Comparison of ENCODE assay signal across 14 mouse cellular contexts in genomic region chr2:4573386-4573785, GRCm38 (mm10).
A peak's percentile ranks its signal among the peaks of the same experiment; 100 is the strongest.
DNase-seq lines count a peak whose midpoint lies in the region; ATAC-seq and TF ChIP-seq lines count a peak whose summit lies in the region.
"Had no signal": no experiment of that assay in that cellular context is flagged by ENCODE, and none has a peak within 500 bp of the region (broad histone marks: within the 10 kb centered on the region; RNA-seq: fewer than 3 reads in every experiment).

No protein-coding gene starts in this region.

- peak; percentile 28; the same call in 1 of the 2 replicates for ATAC-seq in hindbrain, embryonic 16.5 days
- ATAC-seq in hindbrain, embryonic 12.5 days (ENCODE audit: low FRiP score): no peak
- ATAC-seq in midbrain, postnatal 0 days (ENCODE audit: low FRiP score): peak; percentile 32; the same call in 1 of the 2 replicates
- no peak for ATAC-seq in midbrain, embryonic 11.5 days (ENCODE audit: low FRiP score)
- ATAC-seq in liver, embryonic 13.5 days (ENCODE audit: low read depth): no peak
- ATAC-seq: CD4-positive, CD25-positive, alpha-beta regulatory T cell, adult 4 months; forebrain, embryonic 15.5 days had no signal

- H3K4me3 ChIP-seq in hindbrain, embryonic 16.5 days (ENCODE audit: low read length): no peak overlapping the region
- H3K4me3 ChIP-seq in hindbrain, embryonic 12.5 days: no peak overlapping the region
- no peak overlapping the region for H3K4me3 ChIP-seq in midbrain, postnatal 0 days (ENCODE audit: low read depth, low read length)
- no peak overlapping the region for H3K4me3 ChIP-seq in midbrain, embryonic 11.5 days (ENCODE audit: low read depth, low read length)
- H3K4me3 ChIP-seq in liver, embryonic 13.5 days (replicated peaks): peak overlapping the region; percentile 20; the same call in 1 of the 2 replicates
- H3K4me3 ChIP-seq: embryonic facial prominence, embryonic 10.5 days; forebrain, embryonic 15.5 days; heart, embryonic 13.5 days; lung, embryonic 15.5 days had no signal

- peaks cover 22% of the 10 kb centered on the region for H3K36me3 ChIP-seq in hindbrain, embryonic 16.5 days (ENCODE audit: control insufficient read depth, insufficient read depth, low read length)
- H3K36me3 ChIP-seq in hindbrain, embryonic 12.5 days: peaks cover 71% of the 10 kb centered on the region
- peaks cover 36% of the 10 kb centered on the region for H3K36me3 ChIP-seq in midbrain, postnatal 0 days (ENCODE audit: insufficient read depth, low read length)
- peaks cover 18% of the 10 kb centered on the region for H3K36me3 ChIP-seq in midbrain, embryonic 11.5 days (ENCODE audit: control insufficient read depth, insufficient read depth, low read length)
- peaks cover 98% of the 10 kb centered on the region for H3K36me3 ChIP-seq in liver, embryonic 13.5 days

- H3K27ac ChIP-seq in hindbrain, embryonic 16.5 days (ENCODE audit: low read depth, low read length): no peak overlapping the region
- H3K27ac ChIP-seq in hindbrain, embryonic 12.5 days: no peak overlapping the region
- H3K27ac ChIP-seq in midbrain, postnatal 0 days (ENCODE audit: low read depth, low read length): no peak overlapping the region
- H3K27ac ChIP-seq in midbrain, embryonic 11.5 days (ENCODE audit: low read depth, low read length): no peak overlapping the region
- peak overlapping the region; percentile 84 for H3K27ac ChIP-seq in liver, embryonic 13.5 days
- H3K27ac ChIP-seq: embryonic facial prominence, embryonic 10.5 days; forebrain, embryonic 15.5 days; heart, embryonic 13.5 days; lung, embryonic 15.5 days had no signal

- peak; percentile 36 for DNase-seq in midbrain, postnatal 0 days (ENCODE audit: low spot score)
- DNase-seq in midbrain, embryonic 11.5 days (ENCODE audit: low spot score, missing footprints): no peak
- DNase-seq in liver, embryonic 13.5 days: no peak
- DNase-seq in adrenal gland, postnatal 4 days (ENCODE audit: low spot score in 2 of 2): no peak
- DNase-seq in adrenal gland, adult (ENCODE audit: inconsistent age in 2 of 2, low spot score in 1 of 2): no peak
- no peak for DNase-seq in heart, postnatal 36 days
- DNase-seq: layer of hippocampus, adult 9-11 months had no signal

- intact Hi-C loops in heart, postnatal 36 days (cut with DNase I): no loop called here

- no peaks in the 10 kb centered on the region for H3K27me3 ChIP-seq in hindbrain, embryonic 16.5 days (replicated peaks; ENCODE audit: control insufficient read depth, insufficient read depth, low read length)
- no peaks in the 10 kb centered on the region for H3K27me3 ChIP-seq in hindbrain, embryonic 12.5 days
- no peaks in the 10 kb centered on the region for H3K27me3 ChIP-seq in midbrain, postnatal 0 days (ENCODE audit: insufficient read depth, low read length)
- H3K27me3 ChIP-seq in midbrain, embryonic 11.5 days (ENCODE audit: control insufficient read depth, insufficient read depth, low read length): no peaks in the 10 kb centered on the region
- no peaks in the 10 kb centered on the region for H3K27me3 ChIP-seq in liver, embryonic 13.5 days
- H3K27me3 ChIP-seq: forebrain, embryonic 15.5 days; heart, embryonic 13.5 days; lung, embryonic 15.5 days had no signal

- no peak overlapping the region for H3K4me2 ChIP-seq in hindbrain, embryonic 16.5 days (ENCODE audit: low read length)
- H3K4me2 ChIP-seq in hindbrain, embryonic 12.5 days (replicated peaks): no peak overlapping the region
- no peak overlapping the region for H3K4me2 ChIP-seq in midbrain, postnatal 0 days (ENCODE audit: low read depth, low read length, poor library complexity, severe bottlenecking)
- no peak overlapping the region for H3K4me2 ChIP-seq in midbrain, embryonic 11.5 days
- H3K4me2 ChIP-seq in liver, embryonic 13.5 days: peak overlapping the region; percentile 56
- H3K4me2 ChIP-seq: forebrain, embryonic 15.5 days; heart, embryonic 13.5 days; lung, embryonic 15.5 days had no signal

- peak; percentile 54 for TF ChIP-seq CTCF in midbrain, postnatal 0 days (IDR thresholded peaks at IDR 0.05)

- no peaks in the 10 kb centered on the region for H3K9me3 ChIP-seq in hindbrain, embryonic 16.5 days (ENCODE audit: control insufficient read depth, low read length)
- no peaks in the 10 kb centered on the region for H3K9me3 ChIP-seq in hindbrain, embryonic 12.5 days (replicated peaks)
- H3K9me3 ChIP-seq in midbrain, postnatal 0 days (ENCODE audit: low read length): no peaks in the 10 kb centered on the region
- H3K9me3 ChIP-seq in midbrain, embryonic 11.5 days (ENCODE audit: control insufficient read depth, low read length): no peaks in the 10 kb centered on the region
- H3K9me3 ChIP-seq in liver, embryonic 13.5 days (replicated peaks): no peaks in the 10 kb centered on the region
- H3K9me3 ChIP-seq: embryonic facial prominence, embryonic 10.5 days; forebrain, embryonic 15.5 days; heart, embryonic 13.5 days; lung, embryonic 15.5 days had no signal

- 60% methylated on average over 4 of the region's 4 CpGs for WGBS in hindbrain, embryonic 16.5 days
- 70% methylated on average over 4 of the region's 4 CpGs for WGBS in hindbrain, embryonic 12.5 days
- 61% methylated on average over 4 of the region's 4 CpGs for WGBS in midbrain, postnatal 0 days
- 84% methylated on average over 4 of the region's 4 CpGs for WGBS in midbrain, embryonic 11.5 days
- WGBS in liver, embryonic 13.5 days (ENCODE audit: insufficient replicate concordance): 53% methylated on average over 4 of the region's 4 CpGs

- H3K4me1 ChIP-seq in hindbrain, embryonic 16.5 days (ENCODE audit: control insufficient read depth, insufficient read depth, low read depth, low read length): no peaks in the 10 kb centered on the region
- H3K4me1 ChIP-seq in hindbrain, embryonic 12.5 days: peaks cover 12% of the 10 kb centered on the region
- H3K4me1 ChIP-seq in midbrain, postnatal 0 days (ENCODE audit: insufficient read depth, low read length): no peaks in the 10 kb centered on the region
- no peaks in the 10 kb centered on the region for H3K4me1 ChIP-seq in midbrain, embryonic 11.5 days (ENCODE audit: control insufficient read depth, insufficient read depth, low read length)
- peaks cover 84% of the 10 kb centered on the region for H3K4me1 ChIP-seq in liver, embryonic 13.5 days (replicated peaks)
- H3K4me1 ChIP-seq: forebrain, embryonic 15.5 days had no signal

- H3K9ac ChIP-seq in hindbrain, embryonic 16.5 days (ENCODE audit: low read depth, low read length): no peak overlapping the region
- H3K9ac ChIP-seq in hindbrain, embryonic 12.5 days: no peak overlapping the region
- no peak overlapping the region for H3K9ac ChIP-seq in midbrain, postnatal 0 days (replicated peaks; ENCODE audit: low read length, poor library complexity, severe bottlenecking)
- H3K9ac ChIP-seq in midbrain, embryonic 11.5 days (ENCODE audit: low read length): no peak overlapping the region
- H3K9ac ChIP-seq in liver, embryonic 13.5 days: peak overlapping the region; percentile 60
- H3K9ac ChIP-seq: forebrain, embryonic 15.5 days; heart, embryonic 13.5 days; lung, embryonic 15.5 days had no signal

Comparison
In these comparisons a context has a peak if more than half of its experiments do, and no peak if none do; other contexts are left out.
1. ATAC-seq: peak in hindbrain, embryonic 16.5 days (single experiment) and midbrain, postnatal 0 days (single experiment); none in hindbrain, embryonic 12.5 days (single experiment), midbrain, embryonic 11.5 days (single experiment) and liver, embryonic 13.5 days (single experiment).